In genomic region chr2:15054945-15055637, GRCm38 (mm10) we compare ENCODE assay signal across 8 mouse cellular contexts. TPM values are rescaled to one million over a fixed set of nuclear protein-coding genes. Genes with fewer than 3 reads are reported as not detected.
A peak's percentile ranks its signal among the peaks of the same experiment; 100 is the strongest.
DNase-seq lines count a peak whose midpoint lies in the region; ATAC-seq and TF ChIP-seq lines count a peak whose summit lies in the region.

Gene Nsun6 (minus strand): TSS chr2:15055069.

- H3K4me2 ChIP-seq in heart, embryonic 13.5 days = peak within 1 kb of the TSS; percentile 82
- peak within 1 kb of the TSS; percentile 62 for H3K4me2 ChIP-seq in kidney, postnatal 0 days (ENCODE audit: low read length)
- peak within 1 kb of the TSS; percentile 81 for H3K4me2 ChIP-seq in liver, embryonic 11.5 days
- peak within 1 kb of the TSS; percentile 91 for H3K4me2 ChIP-seq in myocyte (ENCODE audit: low read depth)

- peak within 1 kb of the TSS; percentile 99 for H3K27ac ChIP-seq in brown adipose tissue, adult 24 weeks (replicated peaks; ENCODE audit: low read depth, low read length)
- H3K27ac ChIP-seq in heart, embryonic 13.5 days (replicated peaks) = peak within 1 kb of the TSS; percentile 93
- H3K27ac ChIP-seq in kidney, postnatal 0 days = peak within 1 kb of the TSS; percentile 91
- peak within 1 kb of the TSS; percentile 79 for H3K27ac ChIP-seq in liver, embryonic 11.5 days (ENCODE audit: low read depth, low read length)

- H3K9me3 ChIP-seq in heart, embryonic 13.5 days = no peaks in the 10 kb centered on the region
- H3K9me3 ChIP-seq in kidney, postnatal 0 days (replicated peaks; ENCODE audit: low read length) = no peaks in the 10 kb centered on the region
- H3K9me3 ChIP-seq in liver, embryonic 11.5 days (ENCODE audit: control insufficient read depth, low read length) = no peaks in the 10 kb centered on the region

- peaks cover 38% of the 10 kb centered on the region for H3K79me2 ChIP-seq in myocyte (ENCODE audit: control insufficient read depth, insufficient read depth)

- H3K27me3 ChIP-seq in heart, embryonic 13.5 days (replicated peaks) = no peaks in the 10 kb centered on the region
- no peaks in the 10 kb centered on the region for H3K27me3 ChIP-seq in kidney, postnatal 0 days (ENCODE audit: insufficient read depth, low read length)
- H3K27me3 ChIP-seq in liver, embryonic 11.5 days (replicated peaks; ENCODE audit: control insufficient read depth, insufficient read depth, low read length) = no peaks in the 10 kb centered on the region
- H3K27me3 ChIP-seq in myocyte (ENCODE audit: control insufficient read depth, insufficient read depth, insufficient read length) = no peaks in the 10 kb centered on the region

- H3K9ac ChIP-seq in heart, embryonic 13.5 days = peak within 1 kb of the TSS; percentile 98
- peak within 1 kb of the TSS; percentile 92 for H3K9ac ChIP-seq in kidney, postnatal 0 days (ENCODE audit: low read depth, low read length)
- H3K9ac ChIP-seq in liver, embryonic 11.5 days (ENCODE audit: low read depth, low read length) = peak within 1 kb of the TSS; percentile 87

- TF ChIP-seq CTCF in kidney, postnatal 0 days (IDR thresholded peaks at IDR 0.05; ENCODE audit: low read depth) = peak; percentile 49; the same call in 1 of the 2 replicates

- peak within 1 kb of the TSS; percentile 91 for H3K4me3 ChIP-seq in brown adipose tissue, adult 24 weeks (ENCODE audit: insufficient read depth, low read depth, low read length)
- peak within 1 kb of the TSS; percentile 97 for H3K4me3 ChIP-seq in heart, embryonic 13.5 days
- peak within 1 kb of the TSS; percentile 89 for H3K4me3 ChIP-seq in kidney, postnatal 0 days (replicated peaks; ENCODE audit: low read depth, low read length)
- H3K4me3 ChIP-seq in liver, embryonic 11.5 days (ENCODE audit: low read depth, low read length) = peak within 1 kb of the TSS; percentile 91
- peak within 1 kb of the TSS; percentile 77 for H3K4me3 ChIP-seq in myocyte

- ATAC-seq in CD4-positive, CD25-positive, alpha-beta regulatory T cell, adult 4 months = peak; percentile 85
- peak; percentile 99 for ATAC-seq in erythroid progenitor cell, adult 5-6 weeks (replicated peaks; ENCODE audit: low FRiP score, poor library complexity, severe bottlenecking)
- peak; percentile 98 for ATAC-seq in heart, embryonic 13.5 days (ENCODE audit: extremely low read depth, insufficient number of reproducible peaks, low FRiP score, low TSS enrichment)
- peak; percentile 99 for ATAC-seq in kidney, postnatal 0 days (replicated peaks; ENCODE audit: low FRiP score, low read depth)
- ATAC-seq in liver, embryonic 11.5 days (replicated peaks; ENCODE audit: low FRiP score) = peak; percentile 98

- no peaks in the 10 kb centered on the region for H3K36me3 ChIP-seq in heart, embryonic 13.5 days
- no peaks in the 10 kb centered on the region for H3K36me3 ChIP-seq in kidney, postnatal 0 days (ENCODE audit: insufficient read depth, low read length)
- no peaks in the 10 kb centered on the region for H3K36me3 ChIP-seq in liver, embryonic 11.5 days (ENCODE audit: control insufficient read depth, insufficient read depth, low read length)
- H3K36me3 ChIP-seq in myocyte (ENCODE audit: control insufficient read depth, insufficient read depth) = no peaks in the 10 kb centered on the region

- DNase-seq in kidney, postnatal 0 days (ENCODE audit: low spot score) = peak; percentile 98
- peak; percentile 97 for DNase-seq in liver, embryonic 11.5 days (ENCODE audit: low spot score)
- peak; percentile 95 to 97 for DNase-seq in spleen, postnatal 4 days (ENCODE audit: low spot score in 2 of 2)

- peaks cover 11% of the 10 kb centered on the region; the same call in 1 of the 2 replicates for H3K4me1 ChIP-seq in brown adipose tissue, adult 24 weeks (ENCODE audit: control insufficient read depth, insufficient read depth, insufficient read length, low read length)
- H3K4me1 ChIP-seq in heart, embryonic 13.5 days = peaks cover 36% of the 10 kb centered on the region
- H3K4me1 ChIP-seq in kidney, postnatal 0 days (replicated peaks; ENCODE audit: insufficient read depth, low read length) = 0 out of 2 replicates have a peak, but pooled peaks cover 6% of the 10 kb centered on the region
- peaks cover 6% of the 10 kb centered on the region for H3K4me1 ChIP-seq in liver, embryonic 11.5 days (replicated peaks; ENCODE audit: control insufficient read depth, insufficient read depth, low read length)

- H3ac ChIP-seq in myocyte (ENCODE audit: control insufficient read depth, insufficient read length) = peak within 1 kb of the TSS; percentile 77

- peak; percentile 95 for TF ChIP-seq POLR2A in myocyte (IDR thresholded peaks at IDR 0.05; ENCODE audit: insufficient read length, low read depth)

- under 1% methylated on average over 75 of the region's 75 CpGs for WGBS in heart, embryonic 13.5 days
- WGBS in kidney, postnatal 0 days = 1% methylated on average over 75 of the region's 75 CpGs
- WGBS in liver, embryonic 11.5 days = under 1% methylated on average over 75 of the region's 75 CpGs

TF ChIP-seq in myocyte, 11 proteins besides CTCF, POLR2A, EP300 and RAD21:
- TF ChIP-seq CEBPB (IDR thresholded peaks at IDR 0.05; ENCODE audit: insufficient read depth, poor library complexity, severe bottlenecking) (no peak), USF1 (IDR thresholded peaks at IDR 0.05; ENCODE audit: low read depth) (peak; percentile 81), MAX (IDR thresholded peaks at IDR 0.05; ENCODE audit: low read depth) (no peak), TCF3 (IDR thresholded peaks at IDR 0.05; ENCODE audit: insufficient read length, low read depth) (no peak), POLR2AphosphoS2 (IDR thresholded peaks at IDR 0.05; ENCODE audit: insufficient read length, low read depth) (peak; percentile 97), SRF (IDR thresholded peaks at IDR 0.05; ENCODE audit: control insufficient read depth, insufficient read length, low read depth) (peak; percentile 39), TCF12 (IDR thresholded peaks at IDR 0.05; ENCODE audit: insufficient read depth, poor library complexity, severe bottlenecking) (no peak), MYOG (IDR thresholded peaks at IDR 0.05; ENCODE audit: control insufficient read depth in 1 of 3, insufficient read depth in 1 of 3, insufficient read length in 2 of 3, low read depth in 2 of 3) (peak in 2 of 3 experiments; percentile 24 to 55), MYOD1 (IDR thresholded peaks at IDR 0.05; ENCODE audit: control insufficient read depth in 1 of 3, insufficient read length in 2 of 3, low read depth in 2 of 3) (peak in 1 of 3 experiments; percentile 21), E2F4 (IDR thresholded peaks at IDR 0.05; ENCODE audit: insufficient read depth) (no peak), REST (IDR thresholded peaks at IDR 0.05; ENCODE audit: insufficient read depth, insufficient read length) (peak; percentile 30)
TF ChIP-seq in myocyte: peak in this region for 6.

RNA-seq across cellular contexts. Expression of gene Nsun6, which starts in this region (rescaled TPM):
- polyA plus RNA-seq in CD4-positive, CD25-positive, alpha-beta regulatory T cell, adult 4 months (2017; shearing (Covaris generic)) = 10 to 100 TPM; 32.5 to 35.5 TPM
- polyA plus RNA-seq in brown adipose tissue, adult 24 weeks (2012; ENCODE audit: insufficient read depth, insufficient read length, missing spikeins) = 2.5 and 7.6 TPM in 2 replicates
- total RNA-seq in erythroid progenitor cell, adult 5-6 weeks (2015; ENCODE audit: low replicate concordance) = 2.5 and 5.9 TPM in 2 replicates
- total RNA-seq in erythroid progenitor cell, adult 5-6 weeks (2017; ENCODE audit: low replicate concordance) = 2.6 and 3.1 TPM in 2 replicates
- polyA plus RNA-seq in heart, embryonic 13.5 days (2015; fragmentation: Nextera tagmentation; extraction: Ambion mirVana) = 7.6 and 8.3 TPM in 2 replicates
- 11.1 and 11.6 TPM in 2 replicates for polyA plus RNA-seq in kidney, postnatal 0 days (2015; fragmentation: Nextera tagmentation; extraction: Ambion mirVana)
- polyA plus RNA-seq in liver, embryonic 11.5 days (2014; fragmentation: Nextera tagmentation; extraction: Ambion mirVana) = 7.4 and 9.3 TPM in 2 replicates
- polyA plus RNA-seq in myocyte (2012; fragmentation: generic; extraction: Trizol) = 3.4 TPM

Comparison
In these comparisons a context has a peak if more than half of its experiments do, and no peak if none do; other contexts are left out.
1. Peak in every context shown above with its lines: DNase-seq, ATAC-seq, H3K4me3 ChIP-seq and H3K27ac ChIP-seq.